In genomic region chr12:104471351-104472217, GRCm38 (mm10) we compare ENCODE assay signal across 8 mouse cellular contexts. TPM values are rescaled to one million over a fixed set of nuclear protein-coding genes. Genes with fewer than 3 reads are reported as not detected.
DNase-seq lines count a peak whose midpoint lies in the region; ATAC-seq and TF ChIP-seq lines count a peak whose summit lies in the region.

No protein-coding gene starts in this region.

- H3K4me2 ChIP-seq in kidney, embryonic 14.5 days (replicated peaks; ENCODE audit: low read depth, low read length), result peak overlapping the region; percentile 90; the same call in 1 of the 2 replicates
- peak overlapping the region; percentile 20; the same call in 1 of the 2 replicates for H3K4me2 ChIP-seq in hindbrain, embryonic 11.5 days (replicated peaks; ENCODE audit: low read depth, low read length)
- peak overlapping the region; percentile 76; the same call in 1 of the 2 replicates for H3K4me2 ChIP-seq in midbrain, embryonic 11.5 days

- peaks cover 18% of the 10 kb centered on the region for H3K4me1 ChIP-seq in kidney, embryonic 14.5 days (ENCODE audit: control insufficient read depth, insufficient read depth, low read length)
- H3K4me1 ChIP-seq in kidney, adult 2 months (ENCODE audit: control insufficient read depth, insufficient read depth, low read length), result no peaks in the 10 kb centered on the region; the same call in 1 of the 2 replicates
- peaks cover 19% of the 10 kb centered on the region for H3K4me1 ChIP-seq in hindbrain, embryonic 11.5 days (replicated peaks; ENCODE audit: control insufficient read depth, insufficient read depth, low read length)
- H3K4me1 ChIP-seq in midbrain, embryonic 11.5 days (ENCODE audit: control insufficient read depth, insufficient read depth, low read length), result peaks cover 29% of the 10 kb centered on the region

- no peak for TF ChIP-seq CTCF in kidney, adult 2 months (conservative IDR thresholded peaks at IDR 0.05; ENCODE audit: insufficient read depth, insufficient read length, low read depth, low read length)

- intact Hi-C loops in gastrocnemius, postnatal 36 days (cut with DNase I), result no loop called here

- H3K27me3 ChIP-seq in kidney, embryonic 14.5 days (ENCODE audit: control insufficient read depth, insufficient read depth, low read length), result peaks cover 79% of the 10 kb centered on the region
- peaks cover 19% of the 10 kb centered on the region for H3K27me3 ChIP-seq in kidney, adult 2 months (replicated peaks; ENCODE audit: control insufficient read depth, insufficient read depth, low read length)
- peaks cover 66% of the 10 kb centered on the region for H3K27me3 ChIP-seq in hindbrain, embryonic 11.5 days (ENCODE audit: control insufficient read depth, insufficient read depth, low read length)
- peaks cover 92% of the 10 kb centered on the region for H3K27me3 ChIP-seq in midbrain, embryonic 11.5 days (ENCODE audit: control insufficient read depth, insufficient read depth, low read length)

- WGBS in kidney, embryonic 14.5 days, result 2% methylated on average over 57 of the region's 57 CpGs
- WGBS in kidney, adult 2 months, result 10% methylated on average over 57 of the region's 57 CpGs
- WGBS in hindbrain, embryonic 11.5 days, result under 1% methylated on average over 57 of the region's 57 CpGs
- under 1% methylated on average over 57 of the region's 57 CpGs for WGBS in midbrain, embryonic 11.5 days

- peak overlapping the region; percentile 51 for H3K4me3 ChIP-seq in kidney, embryonic 14.5 days (ENCODE audit: low read length)
- H3K4me3 ChIP-seq in kidney, adult 2 months (ENCODE audit: insufficient read depth, low read depth, low read length), result no peak overlapping the region
- peak overlapping the region; percentile 22 for H3K4me3 ChIP-seq in hindbrain, embryonic 11.5 days (ENCODE audit: low read depth, low read length)
- peak overlapping the region; percentile 9; the same call in 1 of the 2 replicates for H3K4me3 ChIP-seq in midbrain, embryonic 11.5 days (ENCODE audit: low read depth, low read length)

- DNase-seq in kidney, adult 2 months, result no peak
- DNase-seq in embryo, embryonic 10 days (ENCODE audit: low spot score), result peak; percentile 63
- peak; percentile 69 for DNase-seq in hindbrain, embryonic 11.5 days (ENCODE audit: low spot score)
- peak; percentile 97 for DNase-seq in midbrain, embryonic 11.5 days (ENCODE audit: low spot score, missing footprints)
- no peak for DNase-seq in cerebellum, adult 8-10 months
- no peak for DNase-seq in cerebellum, postnatal 14 days
- DNase-seq in gastrocnemius, postnatal 36 days, result no peak

- no peaks in the 10 kb centered on the region for H3K36me3 ChIP-seq in kidney, embryonic 14.5 days (ENCODE audit: control insufficient read depth, insufficient read depth, low read length)
- no peaks in the 10 kb centered on the region for H3K36me3 ChIP-seq in kidney, adult 2 months (ENCODE audit: control insufficient read depth, insufficient read depth, low read length)
- no peaks in the 10 kb centered on the region for H3K36me3 ChIP-seq in hindbrain, embryonic 11.5 days (ENCODE audit: control insufficient read depth, insufficient read depth, low read length)
- no peaks in the 10 kb centered on the region for H3K36me3 ChIP-seq in midbrain, embryonic 11.5 days (ENCODE audit: control insufficient read depth, insufficient read depth, low read length)

- no peak overlapping the region for H3K9ac ChIP-seq in kidney, embryonic 14.5 days (ENCODE audit: low read depth, low read length)
- no peak overlapping the region for H3K9ac ChIP-seq in hindbrain, embryonic 11.5 days (ENCODE audit: low read depth, low read length)
- H3K9ac ChIP-seq in midbrain, embryonic 11.5 days (ENCODE audit: low read length), result no peak overlapping the region

- TF ChIP-seq POLR2A in kidney, adult 2 months (IDR thresholded peaks at IDR 0.05; ENCODE audit: low read depth, low read length), result no peak

- H3K9me3 ChIP-seq in kidney, embryonic 14.5 days (ENCODE audit: control insufficient read depth, low read length), result no peaks in the 10 kb centered on the region
- H3K9me3 ChIP-seq in hindbrain, embryonic 11.5 days (ENCODE audit: control insufficient read depth, low read length), result no peaks in the 10 kb centered on the region
- H3K9me3 ChIP-seq in midbrain, embryonic 11.5 days (ENCODE audit: control insufficient read depth, low read length), result no peaks in the 10 kb centered on the region

- no peak overlapping the region for H3K27ac ChIP-seq in kidney, embryonic 14.5 days (ENCODE audit: low read depth, low read length)
- no peak overlapping the region for H3K27ac ChIP-seq in kidney, adult 2 months (ENCODE audit: insufficient read depth, low read depth, low read length)
- no peak overlapping the region for H3K27ac ChIP-seq in hindbrain, embryonic 11.5 days (ENCODE audit: low read depth, low read length)
- H3K27ac ChIP-seq in midbrain, embryonic 11.5 days (ENCODE audit: low read depth, low read length), result no peak overlapping the region

- ATAC-seq in kidney, embryonic 14.5 days (ENCODE audit: low FRiP score, low TSS enrichment), result no peak
- ATAC-seq in hindbrain, embryonic 11.5 days (ENCODE audit: low FRiP score), result peak; percentile 6; the same call in 1 of the 2 replicates
- ATAC-seq in midbrain, embryonic 11.5 days (ENCODE audit: low FRiP score), result 0 out of 2 replicates have a peak, but pooled peaks have one; percentile 10

RNA-seq across cellular contexts. Expression of gene Gsc, which starts 1.5 kb away (rescaled TPM):
- not detected in 2 replicates for polyA plus RNA-seq in kidney, embryonic 14.5 days (2014; fragmentation: Nextera tagmentation; extraction: Ambion mirVana)
- polyA plus RNA-seq in kidney, adult 2 months (2012; rRNA removed), result 0.10 TPM in 1 of 2 replicates, not detected in the other
- 0.48 and 0.85 TPM in 2 replicates for polyA plus RNA-seq in hindbrain, embryonic 11.5 days (2014; fragmentation: Nextera tagmentation; extraction: Ambion mirVana)
- polyA plus RNA-seq in midbrain, embryonic 11.5 days (2014; fragmentation: Nextera tagmentation; extraction: Ambion mirVana), result 0.17 and 0.59 TPM in 2 replicates
- total RNA-seq in gastrocnemius, postnatal 36 days (2021), result not detected

Comparison
In these comparisons a context has a peak if more than half of its experiments do, and no peak if none do; other contexts are left out.
1. H3K4me2 ChIP-seq: peak in every context shown above with its lines; median percentile 90 in kidney, embryonic 14.5 days; 76 in midbrain, embryonic 11.5 days; 20 in hindbrain, embryonic 11.5 days.
2. DNase-seq: peak in embryo, embryonic 10 days (single experiment), hindbrain, embryonic 11.5 days (single experiment) and midbrain, embryonic 11.5 days (single experiment); none in kidney, adult 2 months (single experiment), cerebellum, adult 8-10 months (single experiment), cerebellum, postnatal 14 days (0 of 2) and gastrocnemius, postnatal 36 days (0 of 2).